Mouse (Mus musculus) hindbrain, embryonic 13.5 days (tissue): ENCODE data around the gene Nolc1. TPM values are rescaled to one million over a fixed set of nuclear protein-coding genes. Genes with fewer than 3 reads are reported as not detected.

ENCODE experiments used
- polyA plus RNA-seq: library from polyadenylated mRNA; unstranded; fragments of >200 nt; fragmentation: Nextera tagmentation; extraction: Ambion mirVana; gene quantifications from 2 replicates; pipeline ENCODE4 v1.2.1, GENCODE M21; 2015

The Nolc1 gene
- polyA plus RNA-seq, 1 experiment from 2014 or later = 73.4 TPM

Other genes with a start within 250 kb of the Nolc1 start
- gene Armh3, start 77.4 kb upstream of the Nolc1 start, polyA plus RNA-seq = 22.8 and 23.9 TPM in 2 replicates
- 3.1 and 3.8 TPM in 2 replicates for gene Hps6, start 72.4 kb upstream of the Nolc1 start, polyA plus RNA-seq
- gene Pprc1, start 31.0 kb upstream of the Nolc1 start, polyA plus RNA-seq = 18.7 and 22.2 TPM in 2 replicates
- 120 and 127 TPM in 2 replicates for gene Ldb1, start 30.6 kb upstream of the Nolc1 start, polyA plus RNA-seq
- not detected in 2 replicates for gene Elovl3, start 56.0 kb downstream of the Nolc1 start, polyA plus RNA-seq
- gene Pitx3, start 72.5 kb downstream of the Nolc1 start, polyA plus RNA-seq = 0.23 and 0.31 TPM in 2 replicates
- gene Gbf1, start 76.6 kb downstream of the Nolc1 start, polyA plus RNA-seq = 71.6 and 80.4 TPM in 2 replicates
- 2.3 and 2.4 TPM in 2 replicates for gene Nfkb2, start 228.5 kb downstream of the Nolc1 start, polyA plus RNA-seq